Mouse (Mus musculus) urinary bladder, adult 2 months (tissue): ENCODE data around the gene Edn1. TPM values are rescaled to one million over a fixed set of nuclear protein-coding genes. Genes with fewer than 3 reads are reported as not detected.

Experiments
- DNase-seq: peaks from one replicate; pipeline ENCODE4 v3.0.0; 2022; ENCODE audit warnings: low spot score
- polyA plus RNA-seq: library from polyadenylated mRNA; depleted of rRNA; stranded (reverse); fragments of >200 nt; gene quantifications from 2 replicates; pipeline ENCODE4 v1.2.3, GENCODE M21; 2012; rRNA removed

Edn1 gene
- polyA plus RNA-seq, 1 experiment: 4.1 TPM

DNA sequence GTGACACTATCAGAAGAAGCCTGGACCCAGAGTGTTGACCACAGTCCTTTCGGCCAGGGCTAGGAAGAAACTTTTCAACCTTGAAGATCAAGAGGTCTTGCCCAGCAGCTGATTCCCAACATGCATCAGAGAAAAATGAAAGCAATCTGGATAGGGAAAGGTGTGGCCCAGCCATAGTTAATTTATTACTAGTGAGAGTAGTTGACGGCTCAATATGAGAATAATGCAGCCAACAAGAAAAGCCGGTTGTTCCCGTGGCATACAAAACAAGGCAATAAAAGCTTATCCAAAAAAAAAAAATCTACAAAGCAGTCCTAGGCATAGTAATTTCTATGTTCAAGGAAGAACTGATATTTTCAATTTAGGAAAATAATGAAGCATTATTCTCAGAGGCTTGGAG is 16.5 kb downstream of the Edn1 start:
- no peak for DNase-seq

DNA sequence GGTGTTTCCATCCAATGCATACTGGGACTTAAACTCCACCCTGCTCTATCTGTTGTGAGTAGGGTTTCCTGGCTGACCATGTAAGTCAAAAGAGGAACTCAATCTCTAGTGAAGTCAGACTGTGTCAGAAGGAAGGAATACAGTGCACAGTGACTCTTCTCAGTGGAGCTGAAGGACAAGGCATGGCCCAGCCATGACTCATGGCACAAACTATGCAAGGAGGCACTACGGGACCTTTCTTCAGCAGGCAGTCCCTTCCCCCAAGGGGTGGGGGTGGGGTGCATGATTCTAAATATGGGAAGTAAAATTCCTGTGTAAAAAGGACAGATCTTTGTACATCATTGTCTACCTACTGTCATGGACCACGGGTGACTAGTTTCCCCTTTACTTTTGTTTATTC is 27.3 kb downstream of the Edn1 start:
- no peak for DNase-seq

DNA sequence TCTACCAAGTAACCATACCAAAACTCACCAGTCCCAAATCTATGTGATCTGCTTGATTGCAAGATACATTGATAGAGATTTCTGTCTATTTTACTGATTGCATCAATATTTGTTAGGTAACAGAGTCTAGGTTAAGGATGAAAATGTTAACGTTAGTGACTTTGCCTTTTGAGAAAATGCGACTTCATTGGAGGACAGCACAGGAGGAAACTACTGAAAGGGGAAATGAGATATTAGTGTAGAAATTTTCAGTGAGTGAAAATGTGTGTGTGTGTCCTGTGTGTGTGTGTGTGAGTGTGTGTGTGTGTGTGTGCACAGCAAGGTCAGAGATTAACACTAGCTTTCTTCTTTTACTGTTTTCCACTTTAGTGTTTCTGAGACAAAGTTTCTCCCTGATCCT is 29.8 kb downstream of the Edn1 start:
- no peak for DNase-seq

DNA sequence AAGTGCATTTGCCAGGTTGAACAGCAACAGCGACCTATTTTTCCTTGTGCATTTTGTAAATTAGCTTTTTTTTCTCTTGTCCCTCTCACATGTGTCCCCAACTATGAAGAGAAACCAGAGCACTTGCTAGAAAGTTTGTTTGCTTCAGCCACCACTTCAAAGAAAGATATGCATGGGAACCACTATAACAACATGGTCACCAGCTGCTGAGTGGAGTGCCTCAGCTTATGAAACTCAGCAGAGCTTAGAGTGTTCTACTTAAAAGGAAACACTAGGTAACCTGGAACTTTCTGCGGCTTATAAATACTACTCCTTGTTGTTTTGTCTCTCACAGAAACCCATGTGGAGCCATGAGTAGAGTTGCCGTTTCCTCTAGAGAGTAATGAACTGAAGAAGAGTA is 33.7 kb downstream of the Edn1 start:
- no peak for DNase-seq

DNA sequence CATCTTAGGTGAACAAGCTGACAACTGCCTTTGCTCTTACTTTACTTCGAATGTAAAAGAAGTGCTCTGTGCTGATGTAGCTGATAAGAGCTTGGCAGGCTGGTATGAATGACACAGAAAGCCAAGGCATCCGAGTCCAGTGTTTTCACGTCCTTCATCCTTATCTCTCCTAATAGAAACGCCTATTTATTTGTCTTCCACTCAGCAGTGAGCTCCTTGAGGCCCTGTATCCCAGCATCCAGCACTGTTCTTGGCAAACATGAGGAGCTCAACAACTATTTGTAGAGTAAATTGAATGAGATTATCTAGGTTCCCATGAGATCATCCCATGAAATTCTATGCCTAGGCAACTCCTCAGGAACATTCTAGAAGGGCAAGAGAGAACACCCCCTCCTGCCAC is 35.1 kb downstream of the Edn1 start:
- DNase-seq: no peak

DNA sequence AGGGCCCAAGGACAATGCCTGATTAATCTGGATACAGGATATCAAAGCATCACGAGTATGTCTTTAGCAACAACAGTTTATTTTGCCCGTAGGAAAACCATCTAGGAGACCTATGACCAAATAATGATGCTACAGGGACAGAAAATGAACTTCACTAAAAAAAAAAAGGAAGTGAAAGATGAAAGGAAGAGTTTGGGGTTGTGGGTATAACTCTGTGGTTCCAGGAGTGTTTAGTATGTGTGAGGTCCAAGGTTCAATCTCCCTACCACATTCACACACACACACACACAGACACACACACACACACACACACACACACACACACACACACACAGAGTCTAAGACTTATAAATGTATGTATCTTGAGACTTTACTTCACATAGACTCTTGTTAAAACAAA is 35.8 kb downstream of the Edn1 start:
- no peak for DNase-seq

DNA sequence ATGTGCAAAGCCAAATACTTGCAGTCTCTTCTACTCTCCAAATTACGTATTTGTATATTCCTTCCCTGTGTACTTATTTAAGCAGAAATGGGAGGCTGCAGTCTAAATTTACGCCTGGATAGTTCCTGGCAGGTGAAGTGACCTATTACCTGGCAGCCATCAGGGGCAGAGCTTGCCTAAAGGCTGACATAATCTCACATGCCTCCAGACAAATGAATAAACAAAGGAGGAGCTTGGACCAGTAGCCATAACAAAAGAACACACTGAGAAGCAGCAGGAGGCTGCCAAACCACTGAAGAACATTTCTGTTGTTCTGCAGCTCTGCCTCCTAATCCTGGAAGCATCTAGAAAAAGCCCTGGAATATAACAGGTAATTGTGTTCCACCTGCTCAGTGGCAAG is 38.2 kb downstream of the Edn1 start:
- no peak for DNase-seq

DNA sequence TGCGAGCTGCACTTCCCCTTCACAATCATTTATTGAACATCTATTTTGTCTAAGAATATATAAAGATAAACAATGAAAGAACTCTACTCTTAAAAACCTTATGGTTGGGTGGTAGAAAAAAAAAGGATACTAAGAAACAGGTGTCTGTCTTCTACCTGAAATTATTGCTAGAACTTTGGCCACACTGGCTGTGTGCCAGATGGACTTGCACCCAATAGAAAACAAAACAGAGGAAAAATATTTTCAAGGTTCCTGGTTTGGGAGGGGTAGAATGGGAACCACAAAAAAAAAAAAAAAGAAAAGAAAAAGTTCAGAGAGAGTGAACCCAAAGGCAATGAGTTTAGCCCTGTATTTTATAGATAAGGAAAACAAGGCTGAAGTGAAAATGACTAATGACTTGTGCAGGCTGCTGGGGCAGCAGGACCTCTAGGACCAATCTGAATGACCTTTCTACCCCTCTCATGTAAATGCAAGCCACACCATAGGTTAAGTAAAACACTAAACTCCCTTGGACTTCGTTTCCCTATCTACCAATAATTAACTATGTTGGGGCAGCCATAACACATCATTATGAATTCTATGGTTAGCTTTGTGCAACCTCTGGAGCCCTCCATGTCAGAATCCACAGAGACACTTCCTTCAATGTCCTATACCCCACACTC is 40.7 kb downstream of the Edn1 start:
- DNase-seq: no peak

DNA sequence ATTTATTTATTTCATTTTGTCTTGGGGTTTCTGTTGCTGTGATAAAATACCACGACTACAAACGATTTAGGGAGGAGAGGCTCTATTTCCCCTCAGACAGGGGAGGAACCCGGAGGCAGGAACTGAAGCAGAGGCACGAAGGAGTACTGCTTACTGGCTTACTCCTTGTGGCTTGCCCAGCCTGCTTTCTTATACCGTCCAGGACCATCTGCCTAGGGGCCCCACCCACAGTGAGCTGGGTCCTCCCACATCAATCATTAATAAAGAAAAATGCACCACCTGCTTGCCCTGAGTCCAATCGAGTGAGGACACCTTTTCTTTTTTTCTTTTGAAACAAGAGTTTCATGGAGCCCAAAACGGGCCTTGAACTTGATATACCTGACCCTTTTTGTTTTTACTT is 44.2 kb downstream of the Edn1 start:
- no peak for DNase-seq

DNA sequence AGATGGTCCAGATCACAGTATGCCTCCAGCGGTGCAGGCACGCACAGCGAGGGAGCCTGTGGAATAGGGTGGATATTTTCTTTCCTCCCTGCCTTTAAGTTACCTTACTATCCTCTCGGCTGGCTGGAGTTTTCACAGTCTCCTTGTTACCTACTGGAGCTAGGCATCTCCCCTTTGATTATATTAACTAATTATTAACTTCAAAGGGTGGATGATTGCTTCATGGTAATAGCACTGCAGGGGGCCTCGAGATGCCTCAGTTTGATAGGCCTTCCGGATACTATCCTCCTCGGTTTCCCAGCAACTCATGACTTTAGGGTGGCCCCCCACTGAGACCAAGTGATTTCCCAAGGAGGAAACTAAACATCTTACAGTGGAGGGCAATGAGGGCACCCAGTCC is 45.1 kb downstream of the Edn1 start:
- DNase-seq: no peak

DNA sequence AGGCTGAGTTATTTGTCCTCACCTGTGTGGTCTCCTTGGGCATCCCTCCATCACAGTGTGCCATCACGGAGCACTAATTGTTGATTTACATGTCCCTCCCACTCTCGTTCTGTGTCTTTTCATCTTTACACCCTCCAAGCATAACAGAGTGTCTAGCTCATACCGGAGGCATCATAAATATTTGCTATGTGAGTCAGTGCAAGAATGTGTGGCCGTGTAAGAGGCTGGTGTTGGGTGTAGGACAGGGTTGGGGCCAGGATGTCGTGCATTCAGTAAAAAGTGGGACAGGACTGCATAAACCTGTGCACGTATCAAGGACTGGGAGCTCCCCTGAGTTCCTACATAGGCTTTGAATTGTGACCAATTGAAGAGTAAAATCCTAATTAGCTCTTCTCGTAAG is 50.4 kb downstream of the Edn1 start:
- DNase-seq: no peak

Other genes starting within 250 kb of the Edn1 start
- 13.5 and 18.0 TPM in 2 replicates for gene Hivep1, start 249.5 kb upstream of the Edn1 start, polyA plus RNA-seq